Mouse (Mus musculus) MEL (cell line): Measurements from ENCODE around the gene 4930595M18Rik.
A peak's percentile ranks its signal among the peaks of the same experiment; 100 is the strongest.

Experiments
- BHLHE40 ChIP-seq: IDR thresholded peaks from 2 replicates; pipeline ENCODE4 v1.6.1; 2012; ENCODE audit warnings: low read depth, mild to moderate bottlenecking, inconsistent platforms, low read length, improper control_type of control experiment, borderline replicate concordance
- CHD1 ChIP-seq: IDR thresholded peaks from 2 replicates; pipeline ENCODE4 v1.6.1; 2012; ENCODE audit warnings: low read depth, mild to moderate bottlenecking, inconsistent platforms, low read length, improper control_type of control experiment
- CHD2 ChIP-seq: IDR thresholded peaks from 2 replicates; pipeline ENCODE4 v1.6.1; 2011; ENCODE audit warnings: low read length, improper control_type of control experiment
- CTCF ChIP-seq, 3 experiments: IDR thresholded peaks in 2 of 3; conservative IDR thresholded peaks in 1 of 3; 2 replicates each; pipeline ENCODE4 v1.5.1; 2011 to 2012; ENCODE audit warnings: low read length in 3 of 3, low read depth in 2 of 3, mild to moderate bottlenecking in 2 of 3, improper control_type of control experiment in 1 of 3, inconsistent platforms in 1 of 3, mixed read lengths in 1 of 3, moderate library complexity in 1 of 3; ENCODE audit not compliant: control insufficient read depth in 1 of 3, insufficient read depth in 1 of 3, poor library complexity in 1 of 3, severe bottlenecking in 1 of 3
- GABPA ChIP-seq: IDR thresholded peaks from 2 replicates; pipeline ENCODE4 v1.6.1; 2012; ENCODE audit warnings: low read depth, mild to moderate bottlenecking, inconsistent platforms, low read length, improper control_type of control experiment, moderate library complexity
- KAT2A ChIP-seq: conservative IDR thresholded peaks from 2 replicates; pipeline ENCODE4 v1.6.1; 2012; ENCODE audit warnings: low read depth, low read length, improper control_type of control experiment, inconsistent platforms
- MAFK ChIP-seq: IDR thresholded peaks from 2 replicates; pipeline ENCODE4 v1.6.1; 2011; ENCODE audit warnings: low read depth, mild to moderate bottlenecking, low read length, improper control_type of control experiment, borderline replicate concordance
- NELFE ChIP-seq: IDR thresholded peaks from 2 replicates; pipeline ENCODE4 v1.6.1; 2011; ENCODE audit warnings: low read depth, low read length, improper control_type of control experiment
- NRF1 ChIP-seq: IDR thresholded peaks from 2 replicates; pipeline ENCODE4 v1.6.1; 2014; ENCODE audit warnings: low read depth, mild to moderate bottlenecking, inconsistent platforms, low read length, improper control_type of control experiment, moderate library complexity; ENCODE audit not compliant: poor library complexity, insufficient read depth, severe bottlenecking
- POLR2A ChIP-seq, 2 experiments: IDR thresholded peaks; 2 replicates each; pipeline ENCODE4 v1.6.1; 2011 to 2012; ENCODE audit warnings: low read length in 2 of 2, mild to moderate bottlenecking in 2 of 2, control low read depth in 1 of 2, improper control_type of control experiment in 1 of 2, low read depth in 1 of 2, moderate library complexity in 1 of 2; ENCODE audit not compliant: control insufficient read depth in 1 of 2, insufficient read depth in 1 of 2, poor library complexity in 1 of 2
- TAL1 ChIP-seq: IDR thresholded peaks from 2 replicates; pipeline ENCODE4 v1.6.1; 2012; ENCODE audit warnings: mild to moderate bottlenecking, inconsistent platforms, low read length, moderate library complexity, mixed read lengths
- TBP ChIP-seq: IDR thresholded peaks from 2 replicates; pipeline ENCODE4 v1.8.0; 2011; ENCODE audit warnings: low read depth, low read length, improper control_type of control experiment

- TF ChIP-seq CTCF (IDR thresholded peaks at IDR 0.05 in 2 of 3, conservative IDR thresholded peaks at IDR 0.05 in 1 of 3; ENCODE audit: control insufficient read depth in 1 of 3, insufficient read depth in 1 of 3, low read depth in 2 of 3, low read length in 3 of 3, poor library complexity in 1 of 3, severe bottlenecking in 1 of 3) (peak in 1 of 3 experiments; percentile 21; a peak in 1 of 6 replicates), TAL1 (no peak), KAT2A (no peak), POLR2A (IDR thresholded peaks at IDR 0.05; ENCODE audit: control insufficient read depth in 1 of 2, insufficient read depth in 1 of 2, low read depth in 1 of 2, low read length in 2 of 2, poor library complexity in 1 of 2) (no peak), NELFE (no peak), MAFK (no peak), BHLHE40 (no peak), CHD2 (no peak), NRF1 (no peak), TBP (no peak), GABPA (no peak), CHD1 (no peak)
Measured at GRCm38 (mm10) chrX:81472500-81472899, 14.6 kb upstream of the 4930595M18Rik start.
